Mouse (Mus musculus): ENCODE results near the gene Tbx2. TPM values are rescaled to one million over a fixed set of nuclear protein-coding genes. Genes with fewer than 3 reads are reported as not detected.
A peak's percentile ranks its signal among the peaks of the same experiment; 100 is the strongest.

Tbx2 gene
- polyA plus RNA-seq, 1 experiment from 2014 or later, result 1.5 TPM

DNA sequence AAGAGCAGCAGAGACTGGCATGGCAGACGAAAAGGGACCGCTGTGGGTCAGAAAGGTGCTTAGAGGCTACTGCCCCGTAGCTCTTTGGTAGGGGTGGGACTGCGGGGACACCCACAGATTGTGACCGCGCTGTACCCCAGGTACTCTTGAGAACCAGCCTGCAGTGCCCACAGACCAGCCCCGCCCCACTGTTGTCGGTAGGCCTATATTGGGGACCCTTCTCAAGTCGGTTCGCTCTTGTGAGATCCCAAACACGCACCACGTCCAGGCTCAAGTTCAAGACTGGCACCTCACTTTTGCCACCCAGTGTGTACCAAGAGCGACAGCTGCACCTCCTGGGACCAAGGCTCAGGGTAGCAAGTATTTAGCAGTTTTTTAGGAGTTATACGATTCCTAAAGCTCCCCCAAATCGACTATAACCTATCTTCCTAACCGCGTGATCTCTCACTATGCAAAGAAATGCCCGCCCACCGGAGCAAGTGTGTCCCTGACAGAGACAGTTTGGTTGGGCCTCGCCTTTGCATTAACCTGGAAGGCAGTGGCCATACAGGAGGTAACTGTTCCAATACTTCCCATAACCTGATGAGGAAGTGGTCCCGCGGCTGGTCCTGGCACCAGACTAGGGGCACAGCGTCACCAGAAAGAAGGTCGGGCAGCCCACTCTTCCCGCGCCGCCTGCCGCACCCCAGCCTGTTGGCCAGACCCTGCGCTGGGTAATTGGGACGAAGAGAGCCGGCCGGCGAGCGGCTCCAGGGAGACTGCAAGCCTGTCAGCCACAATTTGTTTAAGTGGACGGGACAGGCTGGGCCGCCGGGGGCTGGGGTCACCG is 3.4 kb upstream of the Tbx2 start:
- Histone ChIP-seq H3K4me1 (replicated peaks) (peaks cover 78% of the 10 kb centered on the region), H3K36me3 (no peaks in the 10 kb centered on the region), H3K4me3 (peak overlapping the region; percentile 60), H3K9me3 (no peaks in the 10 kb centered on the region), H3K27ac (peak overlapping the region; percentile 86), H3K27me3 (ENCODE audit: insufficient read depth, poor library complexity, severe bottlenecking) (peaks cover 98% of the 10 kb centered on the region)
- 4% methylated on average over 38 of the region's 38 CpGs for WGBS
- DNase-seq (ENCODE audit: low spot score), result peak; percentile 61

DNA sequence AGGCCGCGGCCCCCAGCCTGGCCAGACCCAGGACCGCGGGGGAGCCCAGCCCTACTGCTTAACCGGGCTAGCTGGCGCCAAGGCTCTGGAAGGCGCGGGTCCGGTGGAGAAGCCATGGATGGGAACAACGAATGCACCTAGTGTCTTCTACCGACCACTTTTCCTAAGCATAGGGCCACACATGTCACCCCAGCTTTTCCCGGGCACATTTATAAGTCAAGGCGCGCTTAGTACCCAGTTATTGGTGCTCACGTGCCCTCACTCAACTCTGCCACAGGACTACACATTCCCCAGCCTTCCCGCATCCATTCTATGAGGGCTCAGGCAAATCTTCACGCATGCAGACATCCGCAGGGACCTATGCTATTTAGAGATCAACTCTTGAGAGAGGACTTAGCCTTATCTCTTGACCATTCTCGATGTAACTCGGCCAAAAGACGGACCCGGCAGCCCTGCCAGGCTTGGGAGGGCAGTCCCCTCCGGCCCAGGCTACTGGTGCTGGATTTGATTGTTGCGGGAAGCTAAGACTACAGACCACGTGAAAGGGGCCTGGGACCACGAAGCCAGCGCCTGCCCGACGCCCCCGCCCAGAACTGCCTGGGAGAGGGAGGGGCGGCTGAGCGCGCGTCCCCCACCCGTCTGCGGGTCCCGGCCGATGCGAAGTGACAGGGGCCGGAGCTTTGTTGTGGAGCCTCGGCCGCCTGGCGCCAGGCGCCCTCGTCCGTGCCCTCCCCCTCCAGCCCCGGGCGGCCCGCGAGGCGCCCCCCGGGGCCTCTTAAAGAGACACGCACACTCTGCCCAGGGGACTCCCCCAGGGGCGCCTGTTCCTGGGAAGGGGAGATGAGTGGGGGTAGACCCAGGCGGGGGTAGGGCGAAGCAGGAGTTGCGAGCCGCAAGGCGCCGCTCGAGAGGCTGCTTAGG is 2.6 kb upstream of the Tbx2 start:
- peak overlapping the region; percentile 60 for H3K4me3 ChIP-seq
- H3K9me3 ChIP-seq, result no peaks in the 10 kb centered on the region
- peak; percentile 65 for DNase-seq (ENCODE audit: low spot score)
- peaks cover 98% of the 10 kb centered on the region for H3K27me3 ChIP-seq (ENCODE audit: insufficient read depth, poor library complexity, severe bottlenecking)
- no peaks in the 10 kb centered on the region for H3K36me3 ChIP-seq
- WGBS, result under 1% methylated on average over 61 of the region's 61 CpGs
- H3K4me1 ChIP-seq (replicated peaks), result peaks cover 73% of the 10 kb centered on the region
- peak overlapping the region; percentile 86 for H3K27ac ChIP-seq

DNA sequence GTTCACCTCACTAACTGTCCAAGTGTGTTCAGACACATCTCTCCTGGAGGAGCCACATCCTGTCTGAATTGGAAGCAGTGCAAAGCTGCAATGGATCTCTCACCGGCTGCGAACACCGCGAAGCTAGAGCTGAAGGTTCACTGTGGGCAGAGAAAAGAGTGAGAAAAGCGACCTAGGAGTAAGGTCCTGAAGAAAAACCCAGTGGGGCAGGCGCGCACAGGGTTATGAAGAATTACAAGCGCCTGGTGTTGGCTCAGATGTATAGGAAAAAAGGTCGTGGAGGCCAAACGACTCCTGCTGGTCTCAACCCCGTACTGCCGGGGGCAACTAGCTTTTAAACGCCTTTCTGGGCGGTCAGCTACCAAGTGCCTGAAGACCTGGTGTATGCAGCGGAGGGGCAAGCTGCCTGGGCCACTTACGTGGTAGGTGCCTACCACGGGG is 1.4 kb upstream of the Tbx2 start:
- 1% methylated on average over 17 of the region's 17 CpGs for WGBS
- peak overlapping the region; percentile 60 for H3K4me3 ChIP-seq
- H3K27me3 ChIP-seq (ENCODE audit: insufficient read depth, poor library complexity, severe bottlenecking), result peaks cover 98% of the 10 kb centered on the region
- DNase-seq (ENCODE audit: low spot score), result peak; percentile 69
- H3K9me3 ChIP-seq, result no peaks in the 10 kb centered on the region
- H3K4me1 ChIP-seq (replicated peaks), result peaks cover 65% of the 10 kb centered on the region
- no peaks in the 10 kb centered on the region for H3K36me3 ChIP-seq
- H3K27ac ChIP-seq, result peak overlapping the region; percentile 86

DNA sequence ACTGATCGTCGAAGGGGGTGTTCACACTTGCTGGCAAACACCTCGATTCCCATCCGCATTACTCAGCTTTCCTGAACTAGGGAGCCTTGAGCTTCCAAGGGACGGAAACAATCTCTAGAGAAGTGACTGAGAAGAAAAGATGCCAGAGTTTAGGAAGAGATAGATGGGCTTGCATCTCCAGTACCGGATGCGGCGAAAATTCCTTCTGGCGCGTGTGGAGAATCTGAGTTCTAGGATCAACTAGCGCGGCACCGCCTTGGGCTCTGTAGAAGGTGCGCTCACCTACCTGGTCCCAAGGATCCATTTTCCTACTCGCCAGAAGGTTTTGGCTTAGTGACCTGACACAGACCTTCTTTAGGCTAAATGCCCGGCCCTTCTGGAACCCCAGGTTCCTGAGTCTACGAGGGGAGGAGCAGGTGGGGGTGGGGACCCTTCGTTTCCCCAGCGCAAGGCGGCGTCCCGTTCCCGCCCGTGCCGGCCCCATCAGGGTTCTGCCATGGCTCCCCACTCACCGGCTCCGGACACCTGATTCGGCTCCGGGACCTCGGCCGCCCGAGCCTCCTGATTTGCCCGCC is 608 bp upstream of the Tbx2 start:
- no peak for DNase-seq (ENCODE audit: low spot score)
- Histone ChIP-seq H3K36me3 (0 out of 2 replicates have a peak, but pooled peaks cover under 1% of the 10 kb centered on the region), H3K27me3 (ENCODE audit: insufficient read depth, poor library complexity, severe bottlenecking) (peaks cover 98% of the 10 kb centered on the region), H3K27ac (peak overlapping the region; percentile 86), H3K4me3 (peak overlapping the region; percentile 60), H3K4me1 (replicated peaks) (peaks cover 63% of the 10 kb centered on the region), H3K9me3 (no peaks in the 10 kb centered on the region)
- WGBS, result under 1% methylated on average over 33 of the region's 33 CpGs

DNA sequence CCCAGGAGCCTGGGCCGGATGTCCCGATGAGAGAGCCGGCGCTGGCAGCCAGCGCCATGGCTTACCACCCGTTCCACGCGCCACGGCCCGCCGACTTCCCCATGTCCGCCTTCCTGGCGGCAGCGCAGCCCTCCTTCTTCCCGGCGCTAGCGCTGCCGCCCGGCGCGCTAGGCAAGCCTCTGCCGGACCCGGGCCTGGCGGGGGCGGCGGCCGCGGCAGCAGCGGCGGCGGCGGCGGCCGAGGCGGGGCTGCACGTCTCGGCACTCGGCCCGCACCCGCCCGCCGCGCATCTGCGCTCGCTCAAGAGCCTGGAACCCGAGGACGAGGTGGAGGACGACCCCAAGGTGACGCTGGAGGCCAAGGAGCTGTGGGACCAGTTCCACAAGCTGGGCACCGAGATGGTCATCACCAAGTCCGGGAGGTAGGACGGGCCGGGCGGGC is 750 bp downstream of the Tbx2 start:
- under 1% methylated on average over 50 of the region's 54 CpGs for WGBS
- H3K9me3 ChIP-seq, result no peaks in the 10 kb centered on the region
- H3K4me1 ChIP-seq (replicated peaks), result peaks cover 62% of the 10 kb centered on the region
- H3K27me3 ChIP-seq (ENCODE audit: insufficient read depth, poor library complexity, severe bottlenecking), result peaks cover 98% of the 10 kb centered on the region
- H3K4me3 ChIP-seq, result peak overlapping the region; percentile 60
- DNase-seq (ENCODE audit: low spot score), result peak; percentile 69
- H3K36me3 ChIP-seq, result peaks cover 10% of the 10 kb centered on the region; the same call in 1 of the 2 replicates
- peak overlapping the region; percentile 86 for H3K27ac ChIP-seq

DNA sequence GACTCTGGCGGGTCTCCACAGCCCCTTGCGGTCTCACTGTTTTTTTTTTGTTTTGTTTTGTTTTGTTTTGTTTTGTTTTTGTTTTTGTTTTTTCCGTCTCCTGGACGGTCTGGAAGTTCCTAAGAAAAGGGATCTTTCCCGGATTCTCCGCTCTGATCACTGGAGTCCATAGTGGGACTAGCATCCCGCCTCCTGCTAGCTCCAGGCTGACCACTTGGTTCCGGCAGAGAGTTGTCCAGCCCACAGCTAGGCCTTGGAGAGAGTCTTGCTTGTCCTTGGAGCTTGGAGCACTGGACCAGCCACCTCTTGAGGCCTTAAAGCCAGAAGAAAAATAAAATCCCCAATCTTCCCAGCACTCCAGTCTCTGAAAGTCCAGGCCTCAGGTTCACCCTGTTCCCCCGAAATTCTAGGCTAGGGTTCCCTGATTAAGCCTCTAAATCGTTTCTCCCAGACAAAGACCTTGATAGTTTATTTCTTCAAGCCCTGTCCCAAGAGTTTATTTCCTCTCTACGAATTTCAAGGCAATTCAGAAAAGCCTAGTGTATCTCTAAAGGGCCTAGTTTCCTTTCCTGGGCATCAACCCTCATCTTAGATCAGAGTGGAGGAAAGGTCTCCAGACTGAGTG is 1.5 kb downstream of the Tbx2 start:
- 1% methylated on average over 11 of the region's 11 CpGs for WGBS
- Histone ChIP-seq H3K9me3 (no peaks in the 10 kb centered on the region), H3K36me3 (peaks cover 13% of the 10 kb centered on the region; the same call in 1 of the 2 replicates), H3K27me3 (ENCODE audit: insufficient read depth, poor library complexity, severe bottlenecking) (peaks cover 98% of the 10 kb centered on the region), H3K4me1 (replicated peaks) (peaks cover 60% of the 10 kb centered on the region), H3K27ac (peak overlapping the region; percentile 86), H3K4me3 (peak overlapping the region; percentile 60)
- peak; percentile 57 for DNase-seq (ENCODE audit: low spot score)

DNA sequence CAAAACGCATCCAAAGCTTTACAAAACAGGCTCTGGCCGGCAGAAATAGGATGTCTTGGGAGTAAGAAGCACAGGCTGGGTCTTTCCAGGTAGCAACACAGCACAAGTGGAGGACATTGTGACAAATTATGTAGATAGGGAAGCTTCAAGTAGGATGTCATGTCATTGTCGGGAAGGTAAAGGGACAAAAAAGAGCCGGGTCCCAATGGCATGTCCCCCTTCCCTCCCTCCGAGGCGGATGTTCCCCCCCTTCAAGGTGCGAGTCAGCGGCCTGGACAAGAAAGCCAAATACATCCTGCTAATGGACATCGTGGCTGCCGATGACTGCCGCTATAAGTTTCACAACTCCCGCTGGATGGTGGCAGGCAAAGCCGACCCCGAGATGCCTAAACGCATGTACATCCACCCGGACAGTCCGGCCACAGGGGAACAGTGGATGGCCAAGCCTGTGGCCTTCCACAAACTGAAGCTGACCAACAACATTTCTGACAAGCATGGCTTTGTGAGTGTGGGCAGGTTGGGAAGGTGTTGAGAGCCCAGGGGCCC is 2.1 kb downstream of the Tbx2 start:
- Histone ChIP-seq H3K4me3 (peak overlapping the region; percentile 60), H3K9me3 (no peaks in the 10 kb centered on the region), H3K4me1 (replicated peaks) (peaks cover 54% of the 10 kb centered on the region), H3K36me3 (peaks cover 13% of the 10 kb centered on the region; the same call in 1 of the 2 replicates), H3K27ac (peak overlapping the region; percentile 86), H3K27me3 (ENCODE audit: insufficient read depth, poor library complexity, severe bottlenecking) (peaks cover 98% of the 10 kb centered on the region)
- under 1% methylated on average over 17 of the region's 17 CpGs for WGBS
- peak; percentile 57 for DNase-seq (ENCODE audit: low spot score)

DNA sequence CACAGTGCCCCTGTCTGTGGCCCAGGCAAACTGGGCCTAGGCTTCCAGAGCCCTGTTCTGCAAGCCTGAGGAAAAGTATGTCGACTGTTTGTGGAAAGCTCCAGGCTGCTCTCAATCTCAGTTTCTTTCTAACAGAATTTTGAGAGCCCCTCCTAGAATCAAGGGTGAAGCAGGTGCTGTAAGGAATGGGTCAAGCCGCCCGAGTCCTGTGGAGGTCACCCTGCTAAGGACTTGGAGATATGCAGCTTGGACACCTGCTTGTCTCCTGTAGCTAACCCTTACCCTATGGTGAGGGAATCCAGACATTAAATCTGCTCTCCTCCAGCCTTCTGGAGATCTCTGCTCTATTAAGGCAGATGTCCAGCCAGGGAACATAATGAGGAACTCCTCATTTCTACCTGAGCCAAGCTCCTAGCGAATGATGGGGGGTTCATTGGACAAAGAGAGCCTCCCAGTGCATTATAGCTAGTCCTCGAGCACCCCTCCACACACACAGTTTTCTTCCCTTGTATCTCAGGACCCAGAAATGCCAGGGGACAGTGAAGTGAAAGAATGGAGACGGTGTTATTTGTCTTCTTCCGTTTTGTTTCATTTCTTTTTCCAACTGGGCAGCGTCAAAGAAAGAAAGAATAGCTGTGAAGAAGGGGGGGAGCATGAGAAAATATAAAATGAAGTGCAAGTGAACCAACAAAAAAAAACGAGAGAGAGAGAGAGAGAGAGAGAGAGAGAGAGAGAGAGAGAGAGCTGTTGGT is 2.8 kb downstream of the Tbx2 start:
- peak overlapping the region; percentile 86 for H3K27ac ChIP-seq
- DNase-seq (ENCODE audit: low spot score), result peak; percentile 40
- peaks cover 48% of the 10 kb centered on the region for H3K4me1 ChIP-seq (replicated peaks)
- no peaks in the 10 kb centered on the region for H3K9me3 ChIP-seq
- H3K36me3 ChIP-seq, result peaks cover 13% of the 10 kb centered on the region; the same call in 1 of the 2 replicates
- H3K27me3 ChIP-seq (ENCODE audit: insufficient read depth, poor library complexity, severe bottlenecking), result peaks cover 98% of the 10 kb centered on the region
- peak overlapping the region; percentile 60 for H3K4me3 ChIP-seq
- WGBS, result 2% methylated on average over 9 of the region's 9 CpGs

DNA sequence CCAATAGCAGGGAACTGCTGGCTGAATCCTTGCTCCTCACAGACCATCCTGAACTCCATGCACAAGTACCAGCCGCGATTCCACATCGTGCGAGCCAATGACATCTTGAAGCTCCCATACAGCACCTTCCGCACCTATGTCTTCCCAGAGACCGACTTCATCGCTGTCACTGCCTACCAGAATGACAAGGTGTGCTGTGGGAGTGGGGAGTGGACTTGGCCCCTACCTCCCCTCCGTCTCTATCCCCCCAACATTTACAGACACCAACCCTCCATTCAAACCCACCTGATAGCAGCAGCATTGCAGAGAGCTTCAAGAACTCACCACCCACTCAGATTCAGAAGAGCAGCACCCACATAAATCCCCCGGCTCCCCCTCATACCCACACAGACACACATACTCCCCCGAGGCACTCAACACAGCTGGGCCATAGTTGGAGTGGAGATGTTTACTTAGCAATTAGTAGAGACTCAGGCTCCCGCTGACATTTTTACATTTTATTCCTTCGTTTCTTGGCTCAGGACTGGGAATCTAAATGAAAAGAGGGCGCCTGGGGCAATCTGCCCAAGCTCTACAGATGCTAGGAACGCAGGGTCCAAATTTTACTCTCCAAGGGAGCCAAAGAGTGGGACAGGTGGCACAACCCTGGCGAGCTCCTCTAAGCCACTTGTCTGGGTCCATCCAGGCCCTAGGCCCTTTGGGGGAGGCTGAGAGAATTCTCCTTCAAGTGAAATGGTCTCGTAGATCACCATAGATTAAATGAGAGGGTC is 3.6 kb downstream of the Tbx2 start:
- WGBS, result 3% methylated on average over 16 of the region's 16 CpGs

DNA sequence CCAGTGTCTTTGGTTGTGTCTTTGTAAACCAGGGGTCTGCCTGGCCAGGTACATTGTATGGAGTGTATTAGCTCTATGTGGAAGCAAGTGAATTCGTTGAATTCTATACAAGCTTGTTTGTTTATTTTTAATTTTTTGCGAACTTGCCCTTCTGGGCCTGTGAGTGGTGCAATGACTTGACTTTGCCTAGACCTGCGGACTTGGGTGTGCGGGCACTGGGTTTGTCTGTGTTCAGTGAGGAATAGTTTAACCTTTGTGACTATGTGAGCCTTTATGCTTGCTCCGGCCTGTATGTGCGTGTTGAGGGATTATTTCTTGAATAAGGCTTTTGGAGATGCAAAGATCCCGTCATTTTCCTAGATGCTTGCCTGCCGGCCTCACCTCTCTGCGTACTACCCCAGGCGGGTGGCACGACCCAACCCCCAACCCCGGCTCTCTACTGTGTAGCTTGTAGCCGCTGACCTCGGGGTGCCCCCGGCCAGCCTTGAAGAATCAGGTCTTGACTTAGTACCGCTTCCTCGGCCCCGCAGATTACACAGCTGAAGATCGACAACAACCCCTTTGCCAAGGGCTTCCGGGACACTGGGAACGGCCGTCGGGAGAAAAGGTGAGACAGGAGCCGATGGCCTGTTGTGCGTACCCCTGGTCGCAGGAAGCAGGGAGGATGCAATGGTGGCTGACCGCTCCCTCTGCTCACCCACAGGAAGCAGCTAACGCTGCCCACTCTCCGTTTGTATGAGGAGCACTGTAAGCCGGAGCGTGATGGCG is 4.4 kb downstream of the Tbx2 start:
- H3K27me3 ChIP-seq (ENCODE audit: insufficient read depth, poor library complexity, severe bottlenecking), result peaks cover 98% of the 10 kb centered on the region
- no peaks in the 10 kb centered on the region for H3K9me3 ChIP-seq
- peak overlapping the region; percentile 60 for H3K4me3 ChIP-seq
- peaks cover 49% of the 10 kb centered on the region for H3K4me1 ChIP-seq (replicated peaks)
- H3K36me3 ChIP-seq, result peaks cover 13% of the 10 kb centered on the region; the same call in 1 of the 2 replicates
- DNase-seq (ENCODE audit: low spot score), result peak; percentile 55
- H3K27ac ChIP-seq, result peak overlapping the region; percentile 86
- WGBS, result 2% methylated on average over 32 of the region's 32 CpGs

More for the DNA sequence above, 3.6 kb downstream of the Tbx2 start:
- H3K4me1 ChIP-seq (replicated peaks), result peaks cover 49% of the 10 kb centered on the region
- DNase-seq (ENCODE audit: low spot score), result peak; percentile 38
- H3K4me3 ChIP-seq, result peak overlapping the region; percentile 60
- H3K9me3 ChIP-seq, result no peaks in the 10 kb centered on the region
- H3K36me3 ChIP-seq, result peaks cover 13% of the 10 kb centered on the region; the same call in 1 of the 2 replicates
- H3K27ac ChIP-seq, result peak overlapping the region; percentile 86; the same call in 1 of the 2 replicates
- H3K27me3 ChIP-seq (ENCODE audit: insufficient read depth, poor library complexity, severe bottlenecking), result peaks cover 98% of the 10 kb centered on the region

Measured in hindbrain, embryonic 10.5 days (tissue).